Mouse (Mus musculus): ENCODE data around the gene Twf2. TPM values are rescaled to one million over a fixed set of nuclear protein-coding genes. Genes with fewer than 3 reads are reported as not detected.
"Not testable (repeated sequence)": the region's sequence is repeated elsewhere in the genome, so short reads cannot be mapped to it uniquely, and the experiment has no call there.

Gene Twf2
- polyA plus RNA-seq, 1 experiment from 2014 or later = 44.2 TPM

DNA sequence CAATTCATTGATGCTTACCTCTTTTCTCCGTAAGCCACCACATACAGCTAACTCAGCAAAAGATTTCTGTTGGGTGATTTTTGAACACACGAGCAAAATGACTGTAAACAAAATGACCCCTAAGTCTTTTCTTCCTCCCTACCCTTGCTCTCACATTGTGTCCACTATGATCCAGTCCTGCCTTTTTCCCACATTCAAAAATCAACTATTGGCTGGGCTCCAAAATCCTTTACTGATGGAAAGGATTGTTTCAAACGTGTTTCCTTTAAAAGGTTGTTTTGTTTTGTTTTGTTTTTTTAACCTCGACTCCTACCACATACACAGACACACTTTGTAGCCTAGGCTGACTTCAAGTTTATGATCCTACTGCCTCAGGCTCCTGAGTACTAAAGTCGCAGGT is 42.5 kb upstream of the Twf2 start:
- ATAC-seq (ENCODE audit: low read depth) = no peak
- Histone ChIP-seq H3K4me1 (ENCODE audit: control insufficient read depth, insufficient read depth, low read length) (peaks cover 11% of the 10 kb centered on the region; the same call in 1 of the 2 replicates), H3K9me3 (ENCODE audit: control insufficient read depth, low read length) (no peaks in the 10 kb centered on the region), H3K4me3 (ENCODE audit: low read depth, low read length) (peak overlapping the region; percentile 34), H3K36me3 (ENCODE audit: control insufficient read depth, insufficient read depth, low read length) (no peaks in the 10 kb centered on the region), H3K9ac (replicated peaks; ENCODE audit: low read depth, low read length) (peak overlapping the region; percentile 35; the same call in 1 of the 2 replicates), H3K27me3 (ENCODE audit: control insufficient read depth, insufficient read depth, low read length) (no peaks in the 10 kb centered on the region), H3K4me2 (ENCODE audit: low read depth, low read length) (peak overlapping the region; percentile 68), H3K27ac (ENCODE audit: low read depth, low read length) (peak overlapping the region; percentile 92)
- 51% methylated on average over 5 of the region's 5 CpGs for WGBS

DNA sequence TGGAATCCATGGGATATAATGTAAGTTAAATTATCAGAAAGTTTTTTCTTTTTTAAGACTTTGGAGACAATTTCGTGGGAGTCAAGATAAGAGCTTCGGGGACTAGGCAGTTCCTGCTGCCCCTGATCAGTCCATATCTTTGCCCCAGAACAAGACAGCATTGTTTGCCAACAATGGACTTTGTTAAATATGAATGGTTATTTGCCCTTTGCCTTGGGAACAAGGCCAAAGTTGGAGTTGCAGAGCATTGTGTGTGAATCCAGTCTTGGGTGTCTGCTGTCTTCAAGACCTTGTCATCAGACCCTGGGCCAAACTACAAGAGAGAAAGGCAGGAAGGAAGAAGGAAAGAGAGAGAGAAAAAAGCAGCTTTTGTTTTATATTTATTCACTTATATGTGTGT is 36.2 kb upstream of the Twf2 start:
- Histone ChIP-seq H3K36me3 (ENCODE audit: control insufficient read depth, insufficient read depth, low read length) (no peaks in the 10 kb centered on the region), H3K27ac (ENCODE audit: low read depth, low read length) (no peak overlapping the region), H3K27me3 (ENCODE audit: control insufficient read depth, insufficient read depth, low read length) (no peaks in the 10 kb centered on the region), H3K9ac (replicated peaks; ENCODE audit: low read depth, low read length) (no peak overlapping the region), H3K4me2 (ENCODE audit: low read depth, low read length) (no peak overlapping the region), H3K9me3 (ENCODE audit: control insufficient read depth, low read length) (no peaks in the 10 kb centered on the region), H3K4me1 (ENCODE audit: control insufficient read depth, insufficient read depth, low read length) (peaks cover 5% of the 10 kb centered on the region; the same call in 1 of the 2 replicates), H3K4me3 (ENCODE audit: low read depth, low read length) (no peak overlapping the region)
- 72% methylated on average over 2 of the region's 2 CpGs for WGBS
- no peak for ATAC-seq (ENCODE audit: low read depth)

DNA sequence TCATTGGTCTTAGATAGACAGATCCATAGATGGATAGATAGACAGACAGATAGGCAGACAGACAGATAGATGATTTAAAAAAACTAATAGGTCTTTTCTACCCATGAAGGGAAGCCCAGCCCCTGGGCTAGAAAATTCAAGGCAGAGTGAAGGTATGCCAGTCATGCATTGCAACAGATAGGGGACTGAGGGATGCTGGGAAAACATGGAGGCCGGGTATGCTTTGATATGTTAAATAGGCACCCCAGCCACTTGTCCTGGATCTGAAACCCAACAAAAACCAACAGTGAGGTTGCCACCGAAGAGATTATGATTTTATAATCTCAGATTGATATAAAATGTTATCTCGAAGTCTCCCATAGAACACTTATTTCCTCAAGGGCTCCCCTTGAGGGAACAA is 35.7 kb upstream of the Twf2 start:
- Histone ChIP-seq H3K4me3 (ENCODE audit: low read depth, low read length) (no peak overlapping the region), H3K27ac (ENCODE audit: low read depth, low read length) (no peak overlapping the region), H3K27me3 (ENCODE audit: control insufficient read depth, insufficient read depth, low read length) (no peaks in the 10 kb centered on the region), H3K9me3 (ENCODE audit: control insufficient read depth, low read length) (no peaks in the 10 kb centered on the region), H3K4me1 (ENCODE audit: control insufficient read depth, insufficient read depth, low read length) (peaks cover 7% of the 10 kb centered on the region; the same call in 1 of the 2 replicates), H3K9ac (replicated peaks; ENCODE audit: low read depth, low read length) (no peak overlapping the region), H3K36me3 (ENCODE audit: control insufficient read depth, insufficient read depth, low read length) (no peaks in the 10 kb centered on the region), H3K4me2 (ENCODE audit: low read depth, low read length) (no peak overlapping the region)
- no peak for ATAC-seq (ENCODE audit: low read depth)
- WGBS = 75% methylated on average over 3 of the region's 3 CpGs

DNA sequence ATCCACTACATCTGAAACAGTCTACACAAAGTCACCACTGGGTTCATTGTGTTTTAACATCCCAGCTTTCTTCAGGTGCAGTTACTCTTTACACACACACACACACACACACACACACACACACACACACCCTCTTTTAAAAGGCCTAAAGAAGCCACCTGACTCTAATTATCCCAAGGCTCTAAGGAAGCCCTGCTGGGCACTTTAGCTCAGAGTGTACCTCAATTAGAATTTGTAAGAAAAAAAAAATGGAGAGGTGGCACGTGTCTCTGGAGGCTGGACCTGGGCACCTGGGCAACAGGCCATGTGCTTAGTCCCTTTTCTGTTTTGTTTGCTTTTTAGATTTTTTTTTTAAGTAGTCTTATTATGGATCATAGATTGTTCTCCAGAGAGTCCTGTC is 35.2 kb upstream of the Twf2 start:
- no peak for ATAC-seq (ENCODE audit: low read depth)
- H3K4me3 ChIP-seq (ENCODE audit: low read depth, low read length) = no peak overlapping the region
- H3K36me3 ChIP-seq (ENCODE audit: control insufficient read depth, insufficient read depth, low read length) = no peaks in the 10 kb centered on the region
- no peaks in the 10 kb centered on the region for H3K27me3 ChIP-seq (ENCODE audit: control insufficient read depth, insufficient read depth, low read length)
- H3K27ac ChIP-seq (ENCODE audit: low read depth, low read length) = no peak overlapping the region
- 36% methylated on average over 1 of the region's 1 CpGs for WGBS
- H3K4me2 ChIP-seq (ENCODE audit: low read depth, low read length) = no peak overlapping the region
- H3K9me3 ChIP-seq (ENCODE audit: control insufficient read depth, low read length) = no peaks in the 10 kb centered on the region
- H3K9ac ChIP-seq (replicated peaks; ENCODE audit: low read depth, low read length) = no peak overlapping the region
- peaks cover 10% of the 10 kb centered on the region; the same call in 1 of the 2 replicates for H3K4me1 ChIP-seq (ENCODE audit: control insufficient read depth, insufficient read depth, low read length)

DNA sequence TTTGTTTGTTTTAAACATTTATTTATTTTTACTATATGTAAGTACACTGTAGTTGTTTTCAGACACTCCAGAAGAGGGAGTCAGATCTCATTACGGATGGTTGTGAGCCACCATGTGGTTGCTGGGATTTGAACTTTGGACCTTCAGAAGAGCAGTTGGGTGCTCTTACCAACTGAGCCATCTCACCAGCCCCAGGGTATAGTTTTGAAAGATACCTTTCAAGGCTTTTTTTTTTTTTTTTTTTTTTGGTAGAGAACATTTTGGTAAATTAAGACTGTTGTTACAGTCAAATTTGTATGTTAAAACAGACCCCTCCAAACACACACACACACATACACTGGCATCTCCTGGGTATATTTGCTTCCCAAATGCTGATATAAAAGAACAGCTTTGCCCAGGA is 33.9 kb upstream of the Twf2 start:
- not testable (repeated sequence) for H3K27ac ChIP-seq (ENCODE audit: low read depth, low read length); ATAC-seq (ENCODE audit: low read depth); H3K4me2 ChIP-seq (ENCODE audit: low read depth, low read length); H3K9ac ChIP-seq (replicated peaks; ENCODE audit: low read depth, low read length); H3K4me3 ChIP-seq (ENCODE audit: low read depth, low read length); H3K27me3 ChIP-seq (ENCODE audit: control insufficient read depth, insufficient read depth, low read length); H3K36me3 ChIP-seq (ENCODE audit: control insufficient read depth, insufficient read depth, low read length); H3K9me3 ChIP-seq (ENCODE audit: control insufficient read depth, low read length)
- H3K4me1 ChIP-seq (ENCODE audit: control insufficient read depth, insufficient read depth, low read length) = peaks cover 23% of the 10 kb centered on the region
- WGBS = 78% methylated on average over 1 of the region's 1 CpGs

DNA sequence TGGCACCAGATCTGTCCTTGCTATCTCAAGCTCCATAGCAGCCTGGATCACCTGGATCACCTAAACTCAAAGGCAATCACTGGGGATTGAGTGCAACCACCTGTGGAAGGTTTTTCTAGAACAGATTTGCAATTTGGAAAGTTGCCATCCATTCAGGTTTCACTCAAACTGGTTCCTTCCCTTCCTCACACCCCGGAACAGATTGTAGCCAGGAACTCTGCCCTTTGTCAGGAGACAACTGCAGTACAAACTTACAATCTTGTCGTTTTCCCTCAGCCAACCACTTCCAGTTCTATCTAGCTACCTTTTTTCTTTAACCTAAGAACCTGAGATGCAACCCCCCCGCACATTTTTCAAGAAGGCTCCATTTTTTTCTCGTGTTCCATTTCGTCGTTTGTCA is 33.0 kb upstream of the Twf2 start:
- H3K4me3 ChIP-seq (ENCODE audit: low read depth, low read length) = peak overlapping the region; percentile 90
- no peaks in the 10 kb centered on the region for H3K27me3 ChIP-seq (ENCODE audit: control insufficient read depth, insufficient read depth, low read length)
- 39% methylated on average over 6 of the region's 6 CpGs for whole genome bisulfite sequencing
- no peak overlapping the region; the same call in 1 of the 2 replicates for H3K27ac ChIP-seq (ENCODE audit: low read depth, low read length)
- ATAC-seq (ENCODE audit: low read depth) = no peak
- H3K4me2 ChIP-seq (ENCODE audit: low read depth, low read length) = peak overlapping the region; percentile 72
- peak overlapping the region; percentile 95; the same call in 1 of the 2 replicates for H3K9ac ChIP-seq (replicated peaks; ENCODE audit: low read depth, low read length)
- peaks cover 29% of the 10 kb centered on the region for H3K4me1 ChIP-seq (ENCODE audit: control insufficient read depth, insufficient read depth, low read length)
- H3K36me3 ChIP-seq (ENCODE audit: control insufficient read depth, insufficient read depth, low read length) = no peaks in the 10 kb centered on the region
- no peaks in the 10 kb centered on the region for H3K9me3 ChIP-seq (ENCODE audit: control insufficient read depth, low read length)

DNA sequence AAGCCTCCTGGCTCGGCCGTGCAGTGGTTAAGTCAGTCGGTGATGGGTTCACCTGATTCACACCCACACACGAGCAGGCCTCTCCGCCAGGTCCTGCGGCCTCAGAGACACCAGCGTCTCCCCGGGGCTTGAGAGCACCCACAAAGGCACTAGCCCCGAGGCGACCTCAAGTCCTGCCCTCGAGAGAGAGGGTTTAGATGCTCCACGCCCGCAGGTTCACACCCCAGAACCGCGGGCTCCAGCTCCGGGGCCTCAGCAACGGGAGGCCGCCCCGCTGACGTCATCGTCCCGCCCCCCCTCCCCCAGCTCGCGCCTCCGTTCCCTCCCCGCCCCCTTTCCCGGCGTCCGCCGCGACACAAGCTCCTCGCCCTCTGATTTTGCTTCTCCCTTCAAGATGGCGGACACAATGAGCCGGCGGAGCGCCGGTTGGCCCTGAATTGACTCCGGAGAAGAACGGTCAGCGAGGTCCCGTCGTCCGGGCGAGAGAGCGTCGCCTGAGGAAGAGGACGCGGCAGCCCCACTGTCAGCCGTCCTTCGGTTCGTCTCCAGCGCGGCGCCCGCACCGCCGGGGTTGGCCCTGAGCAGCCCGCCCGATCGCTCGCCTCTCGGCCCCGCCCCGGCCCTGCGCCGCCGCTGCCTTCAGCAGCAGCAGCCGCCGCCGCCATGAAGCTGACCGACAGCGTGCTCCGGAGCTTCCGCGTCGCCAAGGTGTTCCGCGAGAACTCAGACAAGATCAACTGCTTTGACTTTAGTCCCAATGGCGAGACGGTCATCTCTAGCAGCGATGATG is 32.2 kb upstream of the Twf2 start, which contains the start of gene Wdr82:
Gene Wdr82, plus strand, starts transcription at position 373 of the 790 bp plus-strand sequence.
- H3K4me2 ChIP-seq (ENCODE audit: low read depth, low read length) = peak within 1 kb of the TSS; percentile 72
- peak within 1 kb of the TSS; percentile 90 for H3K4me3 ChIP-seq (ENCODE audit: low read depth, low read length)
- H3K9ac ChIP-seq (replicated peaks; ENCODE audit: low read depth, low read length) = peak within 1 kb of the TSS; percentile 95
- no peaks in the 10 kb centered on the region for H3K27me3 ChIP-seq (ENCODE audit: control insufficient read depth, insufficient read depth, low read length)
- H3K9me3 ChIP-seq (ENCODE audit: control insufficient read depth, low read length) = no peaks in the 10 kb centered on the region
- peaks cover 34% of the 10 kb centered on the region for H3K4me1 ChIP-seq (ENCODE audit: control insufficient read depth, insufficient read depth, low read length)
- peak; percentile 88 for ATAC-seq (ENCODE audit: low read depth)
- whole genome bisulfite sequencing = under 1% methylated on average over 75 of the region's 81 CpGs
- H3K27ac ChIP-seq (ENCODE audit: low read depth, low read length) = peak within 1 kb of the TSS; percentile 98
- no peaks in the 10 kb centered on the region for H3K36me3 ChIP-seq (ENCODE audit: control insufficient read depth, insufficient read depth, low read length)

DNA sequence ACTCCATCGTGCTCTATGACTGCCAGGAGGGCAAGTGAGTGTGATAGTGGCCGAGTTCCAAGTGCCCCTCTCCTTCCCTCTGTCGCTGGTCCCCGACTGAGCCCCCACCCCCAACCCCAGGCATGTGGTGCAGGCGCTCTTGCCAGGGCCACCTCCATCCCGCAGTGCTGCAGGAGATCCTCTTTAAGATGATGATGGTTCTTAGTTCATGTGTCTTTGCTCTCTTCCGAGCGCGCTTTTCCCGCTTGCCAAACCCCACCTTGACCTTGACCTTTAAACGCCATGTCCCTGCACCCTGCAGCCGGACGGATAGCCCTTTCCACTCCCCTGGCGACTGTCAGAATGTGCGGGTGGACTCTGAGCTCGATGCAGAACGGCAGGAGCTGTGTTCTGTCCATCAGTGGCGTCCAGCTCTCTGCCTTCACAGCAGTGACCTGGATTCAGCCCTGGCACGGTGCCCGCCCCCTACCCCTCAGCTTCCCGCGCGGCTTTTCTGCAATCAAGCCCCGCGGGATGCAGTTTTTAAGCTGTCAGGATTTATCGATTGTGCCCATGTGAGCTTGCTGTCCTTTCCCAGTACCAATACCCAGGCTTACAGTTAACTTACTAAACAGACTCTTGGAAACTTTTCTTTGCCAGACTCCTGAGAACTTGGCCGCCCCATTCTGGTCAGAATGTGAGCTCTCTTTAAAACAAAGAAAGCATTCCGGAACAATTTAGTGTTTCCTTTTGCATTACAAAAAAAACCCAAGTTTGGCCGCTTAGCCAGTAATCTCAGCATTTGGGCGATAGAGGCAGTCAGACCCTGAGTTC is 31.4 kb upstream of the Twf2 start:
- peak overlapping the region; percentile 90 for H3K4me3 ChIP-seq (ENCODE audit: low read depth, low read length)
- H3K4me1 ChIP-seq (ENCODE audit: control insufficient read depth, insufficient read depth, low read length) = peaks cover 34% of the 10 kb centered on the region
- H3K27ac ChIP-seq (ENCODE audit: low read depth, low read length) = peak overlapping the region; percentile 98
- peak; percentile 71 for ATAC-seq (ENCODE audit: low read depth)
- peak overlapping the region; percentile 95 for H3K9ac ChIP-seq (replicated peaks; ENCODE audit: low read depth, low read length)
- no peaks in the 10 kb centered on the region for H3K27me3 ChIP-seq (ENCODE audit: control insufficient read depth, insufficient read depth, low read length)
- H3K4me2 ChIP-seq (ENCODE audit: low read depth, low read length) = peak overlapping the region; percentile 72
- no peaks in the 10 kb centered on the region for H3K36me3 ChIP-seq (ENCODE audit: control insufficient read depth, insufficient read depth, low read length)
- no peaks in the 10 kb centered on the region for H3K9me3 ChIP-seq (ENCODE audit: control insufficient read depth, low read length)
- WGBS = 1% methylated on average over 30 of the region's 30 CpGs

DNA sequence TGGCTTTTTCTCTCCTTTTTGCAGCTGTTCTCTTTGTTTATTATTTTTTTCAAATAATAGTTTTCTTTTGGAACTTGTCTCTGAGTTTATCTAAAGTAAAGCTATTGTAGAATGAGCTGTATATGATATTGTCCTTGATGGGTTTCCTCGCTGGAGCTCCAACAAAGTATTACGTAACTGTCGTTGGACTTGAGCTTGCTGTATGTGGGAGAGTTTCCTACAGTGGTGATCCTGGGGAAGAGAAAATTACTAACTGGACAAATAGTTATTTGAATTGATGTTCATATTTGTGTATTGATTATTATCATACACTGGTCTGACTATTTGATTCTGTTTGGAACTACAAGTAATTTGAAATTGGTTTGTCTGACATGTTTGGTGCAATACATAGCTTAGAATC is 30.4 kb upstream of the Twf2 start:
- Histone ChIP-seq H3K4me3 (ENCODE audit: low read depth, low read length) (peak overlapping the region; percentile 90), H3K9ac (replicated peaks; ENCODE audit: low read depth, low read length) (no peak overlapping the region), H3K9me3 (ENCODE audit: control insufficient read depth, low read length) (no peaks in the 10 kb centered on the region), H3K4me2 (ENCODE audit: low read depth, low read length) (peak overlapping the region; percentile 72), H3K4me1 (ENCODE audit: control insufficient read depth, insufficient read depth, low read length) (peaks cover 34% of the 10 kb centered on the region), H3K36me3 (ENCODE audit: control insufficient read depth, insufficient read depth, low read length) (peaks cover 9% of the 10 kb centered on the region), H3K27me3 (ENCODE audit: control insufficient read depth, insufficient read depth, low read length) (no peaks in the 10 kb centered on the region), H3K27ac (ENCODE audit: low read depth, low read length) (no peak overlapping the region)
- no peak for ATAC-seq (ENCODE audit: low read depth)
- 33% methylated on average over 3 of the region's 3 CpGs for WGBS

Data from neural tube, embryonic 14.5 days (tissue).